Mouse (Mus musculus): ENCODE measurements around the gene Zfp629.
"Not testable (repeated sequence)": the region's sequence is repeated elsewhere in the genome, so short reads cannot be mapped to it uniquely, and the experiment has no call there.

DNA sequence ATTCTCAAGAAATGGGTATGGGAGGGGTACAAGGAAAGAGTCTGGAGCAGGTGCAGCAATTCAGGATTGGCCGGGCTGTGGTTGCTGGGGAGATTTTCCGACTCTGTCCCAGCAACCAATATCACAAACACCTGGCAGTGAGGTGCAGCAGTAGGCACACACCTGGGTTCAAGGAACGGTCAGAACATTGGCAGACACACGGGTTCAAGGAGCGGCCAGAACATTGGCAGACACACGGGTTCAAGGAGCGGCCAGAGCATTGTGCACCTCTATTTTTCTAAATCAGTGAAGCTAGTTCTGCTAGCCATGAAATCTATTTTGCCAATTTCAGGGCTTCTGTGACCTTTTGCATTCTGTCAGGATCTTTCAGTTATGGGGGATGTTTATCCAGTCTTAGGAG lies 32.0 kb upstream of the Zfp629 start:
- not testable (repeated sequence) for TF ChIP-seq CTCF (IDR thresholded peaks at IDR 0.05; ENCODE audit: extremely low read depth, insufficient read depth, insufficient read length, insufficient replicate concordance); POLR2A (IDR thresholded peaks at IDR 0.05; ENCODE audit: low read depth, low read length)

Measured in spleen, adult 2 months (tissue).